Mouse (Mus musculus): ENCODE data around the gene Gm20388. TPM values are rescaled to one million over a fixed set of nuclear protein-coding genes. Genes with fewer than 3 reads are reported as not detected.

The Gm20388 gene
- total RNA-seq, 1 experiment = 27.0 TPM

GRCm38 (mm10) chr8:123283991-123284390 lies 3373.3 kb downstream of the Gm20388 start:
- Histone ChIP-seq H3K4me1 (ENCODE audit: control insufficient read depth in 2 of 2, insufficient read depth in 2 of 2, low read length in 2 of 2, poor library complexity in 1 of 2) (no peaks in the 10 kb centered on the region), H3K36me3 (ENCODE audit: control insufficient read depth, insufficient read depth, low read length, poor library complexity, severe bottlenecking) (peaks cover 25% of the 10 kb centered on the region), H3K9me3 (ENCODE audit: control insufficient read depth, insufficient read depth, low read depth, low read length) (no peaks in the 10 kb centered on the region), H3K27ac (ENCODE audit: insufficient read depth, low read depth, low read length, poor library complexity, severe bottlenecking) (no peak overlapping the region), H3K9ac (ENCODE audit: insufficient read depth, low read depth, low read length, poor library complexity, severe bottlenecking) (no peak overlapping the region), H3K4me3 (ENCODE audit: insufficient read depth in 1 of 2, low read depth in 1 of 2, low read length in 2 of 2, poor library complexity in 1 of 2, severe bottlenecking in 1 of 2) (no peak overlapping the region)
- no peak for DNase-seq (ENCODE audit: low read depth, low spot score)
- in situ Hi-C loops (cut with MboI; ENCODE audit: low sequenced_read_pairs in 2 of 2, unreplicated experiment in 2 of 2) = no loop called here
- no peak for TF ChIP-seq MAFK (IDR thresholded peaks at IDR 0.05; ENCODE audit: insufficient read depth, low read depth, low read length)
- no peak for TF ChIP-seq CHD2 (IDR thresholded peaks at IDR 0.05; ENCODE audit: low read depth, low read length)
- no peak for TF ChIP-seq HCFC1 (IDR thresholded peaks at IDR 0.05; ENCODE audit: borderline replicate concordance, insufficient read depth, low read length)
- TF ChIP-seq ZNF384 (IDR thresholded peaks at IDR 0.05; ENCODE audit: low read depth, low read length) = no peak

- Histone ChIP-seq H3K9ac (ENCODE audit: insufficient read depth, low read depth, low read length, poor library complexity, severe bottlenecking) (no peak overlapping the region), H3K4me1 (ENCODE audit: control insufficient read depth in 2 of 2, insufficient read depth in 2 of 2, low read length in 2 of 2, poor library complexity in 1 of 2) (no peaks in the 10 kb centered on the region), H3K27ac (ENCODE audit: insufficient read depth, low read depth, low read length, poor library complexity, severe bottlenecking) (no peak overlapping the region), H3K4me3 (ENCODE audit: insufficient read depth in 1 of 2, low read depth in 1 of 2, low read length in 2 of 2, poor library complexity in 1 of 2, severe bottlenecking in 1 of 2) (no peak overlapping the region), H3K36me3 (ENCODE audit: control insufficient read depth, insufficient read depth, low read length, poor library complexity, severe bottlenecking) (peaks cover 27% of the 10 kb centered on the region), H3K9me3 (ENCODE audit: control insufficient read depth, insufficient read depth, low read depth, low read length) (no peaks in the 10 kb centered on the region)
- TF ChIP-seq ZC3H11A (IDR thresholded peaks at IDR 0.05; ENCODE audit: borderline replicate concordance, low read depth, low read length) = no peak
- in situ Hi-C loops (cut with MboI; ENCODE audit: low sequenced_read_pairs in 2 of 2, unreplicated experiment in 2 of 2) = no loop called here
- no peak for DNase-seq (ENCODE audit: low read depth, low spot score)
These were observed 3373.9 kb downstream of the Gm20388 start for GRCm38 (mm10) chr8:123284493-123284892.

- DNase-seq (ENCODE audit: low read depth, low spot score) = no peak
- H3K9me3 ChIP-seq (ENCODE audit: control insufficient read depth, insufficient read depth, low read depth, low read length) = no peaks in the 10 kb centered on the region
- H3K27ac ChIP-seq (ENCODE audit: insufficient read depth, low read depth, low read length, poor library complexity, severe bottlenecking) = no peak overlapping the region
- H3K4me1 ChIP-seq (ENCODE audit: control insufficient read depth in 2 of 2, insufficient read depth in 2 of 2, low read length in 2 of 2, poor library complexity in 1 of 2) = no peaks in the 10 kb centered on the region
- H3K4me3 ChIP-seq (ENCODE audit: insufficient read depth in 1 of 2, low read depth in 1 of 2, low read length in 2 of 2, poor library complexity in 1 of 2, severe bottlenecking in 1 of 2) = no peak overlapping the region
- H3K36me3 ChIP-seq (ENCODE audit: control insufficient read depth, insufficient read depth, low read length, poor library complexity, severe bottlenecking) = peaks cover 22% of the 10 kb centered on the region
- in situ Hi-C loops (cut with MboI; ENCODE audit: low sequenced_read_pairs in 2 of 2, unreplicated experiment in 2 of 2) = no loop called here
- H3K9ac ChIP-seq (ENCODE audit: insufficient read depth, low read depth, low read length, poor library complexity, severe bottlenecking) = no peak overlapping the region
- TF ChIP-seq HCFC1 (IDR thresholded peaks at IDR 0.05; ENCODE audit: borderline replicate concordance, insufficient read depth, low read length) = no peak
- no peak for TF ChIP-seq ZC3H11A (IDR thresholded peaks at IDR 0.05; ENCODE audit: borderline replicate concordance, low read depth, low read length)
- no peak for TF ChIP-seq ZNF384 (IDR thresholded peaks at IDR 0.05; ENCODE audit: low read depth, low read length)
- TF ChIP-seq MAFK (IDR thresholded peaks at IDR 0.05; ENCODE audit: insufficient read depth, low read depth, low read length) = no peak
- TF ChIP-seq CHD2 (IDR thresholded peaks at IDR 0.05; ENCODE audit: low read depth, low read length) = no peak
These were observed 3376.7 kb downstream of the Gm20388 start for GRCm38 (mm10) chr8:123287362-123287761.

- Histone ChIP-seq H3K27ac (ENCODE audit: insufficient read depth, low read depth, low read length, poor library complexity, severe bottlenecking) (no peak overlapping the region), H3K9ac (ENCODE audit: insufficient read depth, low read depth, low read length, poor library complexity, severe bottlenecking) (no peak overlapping the region), H3K36me3 (ENCODE audit: control insufficient read depth, insufficient read depth, low read length, poor library complexity, severe bottlenecking) (peaks cover 21% of the 10 kb centered on the region), H3K4me1 (ENCODE audit: control insufficient read depth in 2 of 2, insufficient read depth in 2 of 2, low read length in 2 of 2, poor library complexity in 1 of 2) (no peaks in the 10 kb centered on the region), H3K9me3 (ENCODE audit: control insufficient read depth, insufficient read depth, low read depth, low read length) (no peaks in the 10 kb centered on the region), H3K4me3 (ENCODE audit: insufficient read depth in 1 of 2, low read depth in 1 of 2, low read length in 2 of 2, poor library complexity in 1 of 2, severe bottlenecking in 1 of 2) (no peak overlapping the region)
- TF ChIP-seq MAFK (IDR thresholded peaks at IDR 0.05; ENCODE audit: insufficient read depth, low read depth, low read length) (no peak), ZC3H11A (IDR thresholded peaks at IDR 0.05; ENCODE audit: borderline replicate concordance, low read depth, low read length) (peak; percentile 15; the same call in 1 of the 2 replicates)
- in situ Hi-C loops (cut with MboI; ENCODE audit: low sequenced_read_pairs in 2 of 2, unreplicated experiment in 2 of 2) = no loop called here
- peak; percentile 26 for DNase-seq (ENCODE audit: low read depth, low spot score)
These were observed 3379.5 kb downstream of the Gm20388 start for GRCm38 (mm10) chr8:123290166-123290565.

- in situ Hi-C loops (cut with MboI; ENCODE audit: low sequenced_read_pairs in 2 of 2, unreplicated experiment in 2 of 2) = no loop called here
- no peaks in the 10 kb centered on the region for H3K9me3 ChIP-seq (ENCODE audit: control insufficient read depth, insufficient read depth, low read depth, low read length)
- H3K4me1 ChIP-seq (ENCODE audit: control insufficient read depth in 2 of 2, insufficient read depth in 2 of 2, low read length in 2 of 2, poor library complexity in 1 of 2) = no peaks in the 10 kb centered on the region
- H3K27ac ChIP-seq (ENCODE audit: insufficient read depth, low read depth, low read length, poor library complexity, severe bottlenecking) = no peak overlapping the region
- no peak for DNase-seq (ENCODE audit: low read depth, low spot score)
- peaks cover 21% of the 10 kb centered on the region for H3K36me3 ChIP-seq (ENCODE audit: control insufficient read depth, insufficient read depth, low read length, poor library complexity, severe bottlenecking)
- H3K4me3 ChIP-seq (ENCODE audit: insufficient read depth in 1 of 2, low read depth in 1 of 2, low read length in 2 of 2, poor library complexity in 1 of 2, severe bottlenecking in 1 of 2) = no peak overlapping the region
- TF ChIP-seq HCFC1 (IDR thresholded peaks at IDR 0.05; ENCODE audit: borderline replicate concordance, insufficient read depth, low read length) = no peak
- no peak for TF ChIP-seq MAFK (IDR thresholded peaks at IDR 0.05; ENCODE audit: insufficient read depth, low read depth, low read length)
- no peak for TF ChIP-seq CHD2 (IDR thresholded peaks at IDR 0.05; ENCODE audit: low read depth, low read length)
- TF ChIP-seq ZC3H11A (IDR thresholded peaks at IDR 0.05; ENCODE audit: borderline replicate concordance, low read depth, low read length) = no peak
- TF ChIP-seq ZNF384 (IDR thresholded peaks at IDR 0.05; ENCODE audit: low read depth, low read length) = no peak
- H3K9ac ChIP-seq (ENCODE audit: insufficient read depth, low read depth, low read length, poor library complexity, severe bottlenecking) = no peak overlapping the region
These were observed 3380.0 kb downstream of the Gm20388 start for GRCm38 (mm10) chr8:123290679-123291078.
